ENCODE assay signal across 11 mouse cellular contexts in the genomic region with DNA sequence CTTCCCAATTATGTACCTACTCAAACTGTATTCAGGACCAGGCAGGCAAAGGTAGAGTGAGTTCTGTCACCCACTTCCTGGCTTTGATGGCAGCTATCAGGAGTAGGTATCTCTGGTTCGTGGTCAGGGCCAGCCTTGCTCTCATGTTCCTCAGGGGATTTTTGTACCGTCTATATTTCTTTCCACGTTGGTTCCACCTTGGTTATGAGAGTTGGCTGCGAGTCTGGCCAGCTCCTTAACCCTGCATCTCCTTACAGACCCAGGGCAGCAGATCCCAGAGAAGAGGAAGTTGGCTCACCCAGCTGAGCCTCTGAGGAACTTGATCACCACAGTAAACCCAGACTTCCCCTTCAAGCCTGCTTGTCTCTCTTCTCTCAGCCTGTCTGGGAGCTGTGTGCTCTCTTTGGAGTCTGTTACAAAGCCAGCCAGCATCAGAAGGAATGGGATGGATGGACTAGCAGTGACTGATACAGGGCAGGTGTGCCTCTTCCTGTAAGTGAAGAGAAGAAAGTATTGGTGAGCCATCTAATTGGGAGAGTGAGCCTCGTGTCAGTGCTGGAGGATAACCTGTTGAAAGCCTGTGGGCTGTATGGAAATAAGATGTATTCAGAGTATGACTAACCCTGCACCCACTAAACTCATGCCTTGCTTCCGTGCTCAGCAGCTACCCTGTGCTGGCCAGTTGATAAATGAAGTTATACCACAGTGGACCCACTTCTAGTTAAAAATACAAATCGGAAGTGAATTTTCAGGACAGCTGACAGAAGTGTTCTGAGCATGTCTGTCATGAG. TPM values are rescaled to one million over a fixed set of nuclear protein-coding genes. Genes with fewer than 3 reads are reported as not detected.
A peak's percentile ranks its signal among the peaks of the same experiment; 100 is the strongest.
DNase-seq lines count a peak whose midpoint lies in the region; ATAC-seq and TF ChIP-seq lines count a peak whose summit lies in the region.
"Had no signal": no experiment of that assay in that cellular context is flagged by ENCODE, and none has a peak within 500 bp of the region (broad histone marks: within the 10 kb centered on the region; RNA-seq: fewer than 3 reads in every experiment).

No protein-coding gene starts in this region.

- H3K9me3 ChIP-seq in midbrain, embryonic 11.5 days (ENCODE audit: control insufficient read depth, low read length), result no peaks in the 10 kb centered on the region
- H3K9me3 ChIP-seq in midbrain, embryonic 16.5 days (replicated peaks; ENCODE audit: control insufficient read depth, low read length, poor library complexity, severe bottlenecking), result no peaks in the 10 kb centered on the region
- H3K9me3 ChIP-seq in hindbrain, embryonic 10.5 days, result no peaks in the 10 kb centered on the region
- H3K9me3 ChIP-seq: hindbrain, embryonic 13.5 days had no signal

- no peak for TF ChIP-seq CTCF in gastrocnemius, adult 2 months (IDR thresholded peaks at IDR 0.05)

- intact Hi-C loops in gastrocnemius, adult 2 months (cut with DNase I), result loop anchor here (5.0 kb wide), 1 partner anchor 34 kb away; no protein-coding TSS in a partner anchor

- WGBS in midbrain, embryonic 11.5 days, result 86% methylated on average over 7 of the region's 7 CpGs
- 87% methylated on average over 7 of the region's 7 CpGs for WGBS in midbrain, embryonic 16.5 days
- 88% methylated on average over 7 of the region's 7 CpGs for WGBS in hindbrain, embryonic 10.5 days

- H3K27me3 ChIP-seq in midbrain, embryonic 11.5 days (ENCODE audit: control insufficient read depth, insufficient read depth, low read length), result no peaks in the 10 kb centered on the region
- H3K27me3 ChIP-seq in midbrain, embryonic 16.5 days (ENCODE audit: control insufficient read depth, insufficient read depth, low read depth, low read length), result no peaks in the 10 kb centered on the region
- no peaks in the 10 kb centered on the region for H3K27me3 ChIP-seq in hindbrain, embryonic 10.5 days (ENCODE audit: insufficient read depth, poor library complexity, severe bottlenecking)
- H3K27me3 ChIP-seq: hindbrain, embryonic 13.5 days had no signal

- H3K4me3 ChIP-seq in gastrocnemius, adult 2 months, result no peak overlapping the region
- H3K4me3 ChIP-seq in midbrain, embryonic 11.5 days (ENCODE audit: low read depth, low read length), result no peak overlapping the region
- no peak overlapping the region for H3K4me3 ChIP-seq in midbrain, embryonic 16.5 days (ENCODE audit: low read depth, low read length)
- no peak overlapping the region for H3K4me3 ChIP-seq in hindbrain, embryonic 10.5 days
- H3K4me3 ChIP-seq: hindbrain, embryonic 13.5 days had no signal

- DNase-seq in gastrocnemius, adult 2 months, result peak; percentile 60
- no peak for DNase-seq in gastrocnemius, postnatal 10 days
- peak; percentile 12 for DNase-seq in midbrain, embryonic 11.5 days (ENCODE audit: low spot score, missing footprints)
- peak; percentile 56 for DNase-seq in thymus, postnatal 36 days
- no peak for DNase-seq in hindbrain, embryonic 10.5 days (ENCODE audit: low spot score)
- DNase-seq: adrenal gland, adult 8-10 months; forebrain, postnatal 0 days had no signal

- peak overlapping the region; percentile 80 for H3K27ac ChIP-seq in gastrocnemius, adult 2 months
- H3K27ac ChIP-seq in midbrain, embryonic 11.5 days (ENCODE audit: low read depth, low read length), result no peak overlapping the region
- no peak overlapping the region for H3K27ac ChIP-seq in midbrain, embryonic 16.5 days (ENCODE audit: low read length)
- no peak overlapping the region for H3K27ac ChIP-seq in hindbrain, embryonic 10.5 days
- H3K27ac ChIP-seq: hindbrain, embryonic 13.5 days had no signal

- H3K36me3 ChIP-seq in midbrain, embryonic 11.5 days (ENCODE audit: control insufficient read depth, insufficient read depth, low read length), result no peaks in the 10 kb centered on the region
- no peaks in the 10 kb centered on the region for H3K36me3 ChIP-seq in midbrain, embryonic 16.5 days (ENCODE audit: control insufficient read depth, insufficient read depth, low read length)
- 0 out of 2 replicates have a peak, but pooled peaks cover 4% of the 10 kb centered on the region for H3K36me3 ChIP-seq in hindbrain, embryonic 10.5 days
- H3K36me3 ChIP-seq: hindbrain, embryonic 13.5 days had no signal

- 0 out of 2 replicates have a peak, but pooled peaks cover 4% of the 10 kb centered on the region for H3K4me1 ChIP-seq in midbrain, embryonic 11.5 days (ENCODE audit: control insufficient read depth, insufficient read depth, low read length)
- H3K4me1 ChIP-seq in midbrain, embryonic 16.5 days (ENCODE audit: control insufficient read depth, insufficient read depth, low read length), result peaks cover 21% of the 10 kb centered on the region
- H3K4me1 ChIP-seq in hindbrain, embryonic 10.5 days (replicated peaks), result peaks cover 26% of the 10 kb centered on the region

- H3K9ac ChIP-seq in midbrain, embryonic 11.5 days (ENCODE audit: low read length), result no peak overlapping the region
- H3K9ac ChIP-seq in midbrain, embryonic 16.5 days (ENCODE audit: low read depth, low read length), result no peak overlapping the region
- H3K9ac ChIP-seq: forebrain, postnatal 0 days; hindbrain, embryonic 13.5 days had no signal

- ATAC-seq in midbrain, embryonic 11.5 days (ENCODE audit: low FRiP score), result no peak
- ATAC-seq in midbrain, embryonic 16.5 days, result no peak
- ATAC-seq in megakaryocyte progenitor cell, adult 5-6 weeks (replicated peaks; ENCODE audit: poor library complexity), result peak; percentile 69
- no peak for ATAC-seq in frontal cortex, adult (ENCODE audit: low TSS enrichment)
- ATAC-seq: forebrain, postnatal 0 days had no signal

- no peak overlapping the region for H3K4me2 ChIP-seq in midbrain, embryonic 11.5 days
- H3K4me2 ChIP-seq in midbrain, embryonic 16.5 days (ENCODE audit: low read length), result no peak overlapping the region
- H3K4me2 ChIP-seq: hindbrain, embryonic 13.5 days had no signal

RNA-seq across cellular contexts. Expression of gene Rapgef1, which starts 53.4 kb away (rescaled TPM):
- 100 to 1,000 TPM; 135 to 139 TPM for total RNA-seq in gastrocnemius, adult 2 months (2021)
- total RNA-seq in gastrocnemius, postnatal 10 days (2021), result 10 to 100 TPM; 90.9 to 92.2 TPM
- polyA plus RNA-seq in midbrain, embryonic 11.5 days (2014; fragmentation: Nextera tagmentation; extraction: Ambion mirVana), result 12.4 and 15.6 TPM in 2 replicates
- polyA plus RNA-seq in midbrain, embryonic 16.5 days (2015; fragmentation: Nextera tagmentation; extraction: Ambion mirVana), result 18.1 and 18.7 TPM in 2 replicates
- 19.4 and 21.7 TPM in 2 replicates for total RNA-seq in megakaryocyte progenitor cell, adult 5-6 weeks (2015)
- 22.9 and 24.9 TPM in 2 replicates for total RNA-seq in megakaryocyte progenitor cell, adult 5-6 weeks (2017)
- 13.5 and 16.0 TPM in 2 replicates for polyA plus RNA-seq in hindbrain, embryonic 10.5 days (2016; fragmentation: Nextera tagmentation; extraction: Ambion mirVana)

Comparison
In these comparisons a context has a peak if more than half of its experiments do, and no peak if none do; other contexts are left out.
1. DNase-seq: peak in gastrocnemius, adult 2 months (single experiment), midbrain, embryonic 11.5 days (single experiment) and thymus, postnatal 36 days (2 of 2); none in gastrocnemius, postnatal 10 days (single experiment) and hindbrain, embryonic 10.5 days (single experiment).